Mouse (Mus musculus) brown adipose tissue, adult 24 weeks (tissue): ENCODE data around the gene Dlg5. TPM values are rescaled to one million over a fixed set of nuclear protein-coding genes. Genes with fewer than 3 reads are reported as not detected.

Experiments used
- H3K27ac ChIP-seq: fragments of 200-500 bp; replicated peaks from 2 replicates; pipeline ENCODE4 v1.5.1; 2012; ENCODE audit warnings: low read depth, mild to moderate bottlenecking, low read length
- H3K4me1 ChIP-seq: fragments of 200-500 bp; 2 replicates; pipeline ENCODE4 v1.6.1; 2012; ENCODE audit warnings: low read length, mixed read lengths; ENCODE audit not compliant: control insufficient read depth, insufficient read depth, insufficient read length
- H3K4me3 ChIP-seq: fragments of 200-500 bp; 2 replicates; pipeline ENCODE4 v1.5.1; 2012; ENCODE audit warnings: low read depth, mild to moderate bottlenecking, low read length, moderate library complexity; ENCODE audit not compliant: insufficient read depth
- polyA plus RNA-seq: library from polyadenylated mRNA; stranded (reverse); fragments of >200 nt; gene quantifications from 2 replicates; pipeline ENCODE4 v1.2.4, GENCODE M21; 2012; ENCODE audit not compliant: missing spikeins, insufficient read depth, insufficient read length

Dlg5 gene
- polyA plus RNA-seq, 1 experiment: 3.5 TPM

- Histone ChIP-seq H3K4me3 (no peak overlapping the region), H3K27ac (no peak overlapping the region), H3K4me1 (no peaks in the 10 kb centered on the region; the same call in 1 of the 2 replicates)
These were observed 4.2 kb upstream of the Dlg5 start for GRCm38 (mm10) chr14:24249926-24250325.

DNA sequence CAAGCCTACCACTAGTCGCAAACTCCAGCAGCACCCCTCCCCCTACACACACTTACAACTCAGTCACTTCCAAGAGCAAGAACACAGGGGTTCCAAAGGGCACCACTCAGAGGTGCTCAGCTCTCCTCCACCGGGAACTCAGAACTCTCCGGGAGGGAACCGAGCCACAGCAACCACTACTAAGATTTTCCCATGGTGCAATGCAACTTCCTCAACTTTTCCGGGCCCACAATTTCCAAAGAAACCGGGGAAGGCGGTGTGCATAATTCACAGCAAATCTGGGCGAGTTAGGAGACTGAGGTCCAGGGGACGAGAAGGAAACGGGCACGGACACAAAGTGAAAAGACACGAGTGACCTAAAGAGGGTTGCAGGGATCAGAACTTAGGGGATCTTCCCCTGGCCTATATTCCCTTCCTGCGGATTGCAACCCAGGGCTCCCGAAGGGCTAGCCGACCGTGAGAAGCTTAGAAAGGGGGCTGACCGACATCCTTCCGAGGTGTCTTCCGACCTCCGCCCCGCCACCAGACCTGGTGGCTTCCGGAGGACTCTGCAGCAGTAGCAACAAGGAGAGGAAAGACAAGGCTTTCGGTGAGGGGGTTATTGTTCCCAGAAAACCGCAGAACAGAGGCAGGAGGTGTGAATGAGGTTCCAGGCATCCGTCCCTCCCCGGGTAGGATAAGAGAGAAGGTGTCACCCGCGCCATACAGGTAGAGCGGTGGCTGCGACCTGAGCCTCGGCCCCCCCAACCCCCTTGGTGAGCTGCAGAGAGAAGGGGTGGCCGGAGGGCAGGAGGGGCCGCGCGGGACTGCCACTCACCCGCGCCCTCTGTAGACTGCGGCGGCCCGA is 1.2 kb downstream of the Dlg5 start:
- Histone ChIP-seq H3K27ac (no peak overlapping the region), H3K4me3 (peak overlapping the region; percentile 71), H3K4me1 (no peaks in the 10 kb centered on the region; the same call in 1 of the 2 replicates)

GRCm38 (mm10) chr14:24242016-24242415 is 3.7 kb downstream of the Dlg5 start:
- Histone ChIP-seq H3K27ac (no peak overlapping the region), H3K4me3 (no peak overlapping the region), H3K4me1 (no peaks in the 10 kb centered on the region; the same call in 1 of the 2 replicates)

DNA sequence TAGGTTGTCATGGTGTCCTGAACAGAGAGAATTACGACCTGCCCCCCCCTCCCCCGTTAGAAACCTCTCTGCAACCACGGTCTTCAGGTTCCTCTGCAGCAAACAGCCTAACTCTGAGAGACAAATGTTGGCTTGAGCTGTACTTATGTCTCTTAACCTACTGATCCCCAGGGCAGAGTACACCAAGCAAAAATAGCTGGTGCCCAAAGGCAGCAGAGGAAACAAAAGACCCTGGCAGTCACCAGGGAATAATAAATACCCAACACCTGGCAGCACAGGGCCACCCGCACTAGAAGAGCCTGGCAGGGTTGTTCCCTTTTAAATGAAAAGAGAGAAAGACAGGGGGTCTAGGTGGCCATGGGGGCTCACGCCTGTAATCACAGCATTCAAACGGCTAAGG is 4.9 kb downstream of the Dlg5 start:
- Histone ChIP-seq H3K4me1 (no peaks in the 10 kb centered on the region), H3K4me3 (no peak overlapping the region), H3K27ac (no peak overlapping the region)

- 0 out of 2 replicates have a peak, but pooled peaks cover 4% of the 10 kb centered on the region for H3K4me1 ChIP-seq
- H3K27ac ChIP-seq: no peak overlapping the region
- H3K4me3 ChIP-seq: no peak overlapping the region
These were observed 6.1 kb downstream of the Dlg5 start for GRCm38 (mm10) chr14:24239651-24240050.

DNA sequence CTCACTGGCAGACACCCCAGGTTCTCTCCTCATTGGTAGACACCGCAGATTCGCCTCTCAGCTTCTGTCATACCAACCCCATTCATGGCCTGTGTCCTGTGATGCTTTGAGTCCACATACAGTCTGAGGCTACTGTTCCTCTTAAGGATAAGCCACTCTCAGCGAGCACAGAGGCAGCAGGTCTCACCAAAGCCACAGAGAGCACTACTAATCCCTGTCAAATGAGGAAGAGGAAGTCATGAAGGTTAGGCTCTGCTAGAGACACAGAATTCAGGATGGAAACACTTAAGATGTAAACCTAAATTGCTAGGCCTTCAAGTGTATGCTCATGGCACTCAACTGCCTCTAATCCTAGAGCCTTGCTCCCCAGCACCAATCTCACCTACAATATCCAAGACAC is 9.8 kb downstream of the Dlg5 start:
- no peak overlapping the region for H3K27ac ChIP-seq
- no peak overlapping the region for H3K4me3 ChIP-seq
- H3K4me1 ChIP-seq: peaks cover 9% of the 10 kb centered on the region; the same call in 1 of the 2 replicates

DNA sequence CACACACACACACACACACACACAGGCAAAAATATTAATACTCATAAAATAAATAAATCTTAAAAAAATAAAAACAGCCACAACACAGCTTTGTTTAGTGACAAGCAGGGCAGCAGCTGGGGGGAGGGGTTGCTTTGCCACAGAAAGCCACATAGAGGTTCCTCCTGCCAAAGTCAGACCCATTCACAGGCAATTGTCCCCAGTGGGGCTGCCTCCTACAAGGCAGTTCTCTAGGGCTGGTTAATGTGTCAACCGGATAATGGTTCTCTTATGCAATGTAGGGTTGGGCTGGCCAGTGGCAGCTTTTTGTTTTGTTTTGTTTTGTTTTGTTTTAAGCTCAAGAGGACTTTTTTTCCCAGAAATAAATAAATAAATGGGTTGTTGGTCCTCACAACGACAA is 11.3 kb downstream of the Dlg5 start:
- Histone ChIP-seq H3K4me3 (no peak overlapping the region), H3K27ac (no peak overlapping the region), H3K4me1 (peaks cover 9% of the 10 kb centered on the region; the same call in 1 of the 2 replicates)

GRCm38 (mm10) chr14:24232641-24233633 is 12.8 kb downstream of the Dlg5 start:
- H3K27ac ChIP-seq: no peak overlapping the region
- peaks cover 9% of the 10 kb centered on the region; the same call in 1 of the 2 replicates for H3K4me1 ChIP-seq
- no peak overlapping the region for H3K4me3 ChIP-seq

GRCm38 (mm10) chr14:24228549-24228948 is 17.2 kb downstream of the Dlg5 start:
- no peak overlapping the region for H3K4me3 ChIP-seq
- H3K27ac ChIP-seq: no peak overlapping the region
- H3K4me1 ChIP-seq: peaks cover 16% of the 10 kb centered on the region

DNA sequence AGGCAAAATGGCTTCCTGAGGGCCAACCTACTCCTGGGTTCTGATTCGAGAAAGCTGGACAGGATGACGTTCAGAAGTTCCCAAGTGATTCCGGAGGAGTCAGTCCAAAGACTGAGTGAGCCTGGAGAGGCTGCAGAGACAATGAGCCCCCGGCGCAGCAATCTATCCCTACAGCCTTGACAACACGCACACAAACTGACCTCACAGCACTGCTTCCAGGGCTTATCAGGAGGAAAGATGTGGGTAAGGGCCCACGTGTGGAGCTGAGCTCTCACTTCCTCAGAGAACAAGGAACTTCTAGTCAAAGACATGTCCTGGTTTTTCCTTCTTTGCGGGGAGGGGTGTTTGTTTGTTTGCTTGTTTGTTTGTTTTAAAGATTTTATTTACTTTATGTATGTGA is 18.7 kb downstream of the Dlg5 start:
- Histone ChIP-seq H3K4me3 (no peak overlapping the region), H3K27ac (no peak overlapping the region), H3K4me1 (peaks cover 14% of the 10 kb centered on the region)

DNA sequence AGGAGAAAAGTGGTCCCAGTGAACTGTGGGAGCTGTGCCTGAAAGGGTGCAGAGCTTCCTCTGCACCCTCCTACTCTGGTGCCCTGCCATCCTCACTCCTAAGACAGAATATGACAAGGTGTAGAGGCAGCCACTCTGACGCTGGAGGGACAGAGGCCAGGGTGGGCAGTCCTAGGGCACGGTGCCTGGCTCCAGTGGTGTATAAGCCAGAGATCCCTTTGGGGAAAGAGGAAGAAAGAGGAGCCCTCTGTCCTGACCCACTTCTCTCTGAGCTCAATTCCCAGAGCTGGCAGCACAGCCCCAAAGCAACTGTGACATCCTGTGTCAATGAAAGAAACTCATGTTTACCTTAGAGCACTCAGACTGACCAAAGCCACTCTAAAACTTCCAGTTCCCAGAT is 19.4 kb downstream of the Dlg5 start:
- no peak overlapping the region for H3K27ac ChIP-seq
- peaks cover 14% of the 10 kb centered on the region for H3K4me1 ChIP-seq

GRCm38 (mm10) chr14:24222759-24223158 is 23.0 kb downstream of the Dlg5 start:
- Histone ChIP-seq H3K4me1 (peaks cover 14% of the 10 kb centered on the region), H3K4me3 (no peak overlapping the region), H3K27ac (no peak overlapping the region)

More for the DNA sequence above, 19.4 kb downstream of the Dlg5 start:
- no peak overlapping the region for H3K4me3 ChIP-seq

- H3K4me1 ChIP-seq: peaks cover 14% of the 10 kb centered on the region
- no peak overlapping the region for H3K27ac ChIP-seq
- no peak overlapping the region for H3K4me3 ChIP-seq
These were observed 23.4 kb downstream of the Dlg5 start for GRCm38 (mm10) chr14:24222273-24222672.

- no peak overlapping the region for H3K27ac ChIP-seq
These were observed 28.4 kb downstream of the Dlg5 start for GRCm38 (mm10) chr14:24217362-24217722.

GRCm38 (mm10) chr14:24216678-24217361 is 28.9 kb downstream of the Dlg5 start:
- Histone ChIP-seq H3K4me1 (peaks cover 18% of the 10 kb centered on the region), H3K27ac (no peak overlapping the region), H3K4me3 (no peak overlapping the region)

More at GRCm38 (mm10) chr14:24217362-24217722, 28.4 kb downstream of the Dlg5 start:
- peaks cover 18% of the 10 kb centered on the region for H3K4me1 ChIP-seq
- H3K4me3 ChIP-seq: no peak overlapping the region
